Mouse (Mus musculus): ENCODE measurements around the gene Nrxn3. TPM values are rescaled to one million over a fixed set of nuclear protein-coding genes. Genes with fewer than 3 reads are reported as not detected.
A peak's percentile ranks its signal among the peaks of the same experiment; 100 is the strongest.

The Nrxn3 gene
- polyA plus RNA-seq, 1 experiment from 2014 or later = 3.5 TPM

DNA sequence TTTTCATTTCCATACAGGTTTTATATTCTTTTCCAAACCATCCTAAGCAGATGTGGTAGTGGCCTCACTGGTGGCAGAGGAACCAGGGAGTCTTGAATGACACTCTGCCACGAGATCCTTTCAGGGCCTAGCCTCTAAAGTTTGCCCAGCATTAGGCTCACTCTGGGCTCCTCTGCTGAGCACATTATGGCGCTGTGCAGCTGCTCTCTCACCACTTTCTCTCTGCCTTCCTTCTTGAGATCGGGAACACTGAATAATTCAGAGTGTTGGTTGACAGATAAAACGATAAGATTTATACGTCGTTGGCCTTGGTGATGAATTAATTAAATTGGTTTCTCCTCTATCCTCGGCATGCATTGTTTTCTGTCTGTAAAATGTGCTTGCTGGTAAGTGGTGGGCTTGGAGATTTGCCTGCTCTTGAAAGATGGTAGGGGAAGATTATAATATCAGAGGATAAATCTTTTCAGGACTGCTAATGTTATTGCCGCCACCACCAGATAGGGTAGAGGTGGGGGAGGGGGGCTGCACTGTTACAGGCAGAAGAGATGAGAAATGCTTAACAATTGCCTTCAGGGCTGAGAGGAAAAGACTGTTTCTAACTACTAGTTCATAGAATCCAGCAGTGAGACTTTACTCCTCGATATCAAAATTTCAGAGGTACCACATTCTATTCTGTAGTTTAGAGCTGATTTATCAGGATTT lies 1094.5 kb downstream of the Nrxn3 start:
- no peak for ATAC-seq (replicated peaks; ENCODE audit: insufficient number of reproducible peaks, low FRiP score, low TSS enrichment, low read depth)
- WGBS = 71% methylated on average over 9 of the region's 9 CpGs
- no peak for DNase-seq (ENCODE audit: low spot score)
- no peak overlapping the region for H3K9ac ChIP-seq (replicated peaks; ENCODE audit: low read length)
- H3K36me3 ChIP-seq (replicated peaks; ENCODE audit: control insufficient read depth, insufficient read depth, low read depth, low read length) = no peaks in the 10 kb centered on the region
- H3K4me1 ChIP-seq (ENCODE audit: control insufficient read depth, insufficient read depth, low read length) = no peaks in the 10 kb centered on the region
- no peaks in the 10 kb centered on the region for H3K9me3 ChIP-seq (replicated peaks; ENCODE audit: control insufficient read depth, low read length)
- H3K4me2 ChIP-seq (ENCODE audit: low read depth, low read length) = no peak overlapping the region
- H3K4me3 ChIP-seq (ENCODE audit: low read depth, low read length) = no peak overlapping the region
- H3K27ac ChIP-seq (replicated peaks; ENCODE audit: low read depth, low read length) = no peak overlapping the region
- H3K27me3 ChIP-seq (ENCODE audit: control insufficient read depth, insufficient read depth, low read length) = peaks cover 3% of the 10 kb centered on the region; the same call in 1 of the 2 replicates

DNA sequence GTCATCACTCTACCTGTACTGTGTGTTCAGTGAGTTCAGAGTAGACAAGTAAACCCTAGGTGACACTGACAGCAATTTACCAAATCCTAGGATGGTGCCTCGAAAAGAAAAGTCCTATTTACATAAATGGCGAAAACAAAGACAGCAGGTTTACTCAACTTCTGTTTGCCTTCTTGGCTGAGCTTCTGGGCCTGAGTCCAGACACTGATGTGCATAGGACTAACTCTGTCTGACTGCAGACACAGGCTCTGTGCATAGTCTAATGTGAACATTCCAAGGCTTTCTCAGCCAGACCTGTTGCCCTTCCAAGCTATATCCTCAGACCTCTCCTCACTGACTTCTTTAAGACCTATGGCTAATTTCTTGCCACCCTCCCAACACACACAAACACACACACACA lies 1095.5 kb downstream of the Nrxn3 start:
- Histone ChIP-seq H3K4me1 (ENCODE audit: control insufficient read depth, insufficient read depth, low read length) (no peaks in the 10 kb centered on the region), H3K27ac (replicated peaks; ENCODE audit: low read depth, low read length) (no peak overlapping the region), H3K4me3 (ENCODE audit: low read depth, low read length) (no peak overlapping the region), H3K27me3 (ENCODE audit: control insufficient read depth, insufficient read depth, low read length) (peaks cover 2% of the 10 kb centered on the region; the same call in 1 of the 2 replicates), H3K36me3 (replicated peaks; ENCODE audit: control insufficient read depth, insufficient read depth, low read depth, low read length) (no peaks in the 10 kb centered on the region), H3K4me2 (ENCODE audit: low read depth, low read length) (no peak overlapping the region), H3K9ac (replicated peaks; ENCODE audit: low read length) (no peak overlapping the region), H3K9me3 (replicated peaks; ENCODE audit: control insufficient read depth, low read length) (no peaks in the 10 kb centered on the region)
- DNase-seq (ENCODE audit: low spot score) = no peak
- 94% methylated on average over 2 of the region's 2 CpGs for WGBS
- ATAC-seq (replicated peaks; ENCODE audit: insufficient number of reproducible peaks, low FRiP score, low TSS enrichment, low read depth) = no peak

DNA sequence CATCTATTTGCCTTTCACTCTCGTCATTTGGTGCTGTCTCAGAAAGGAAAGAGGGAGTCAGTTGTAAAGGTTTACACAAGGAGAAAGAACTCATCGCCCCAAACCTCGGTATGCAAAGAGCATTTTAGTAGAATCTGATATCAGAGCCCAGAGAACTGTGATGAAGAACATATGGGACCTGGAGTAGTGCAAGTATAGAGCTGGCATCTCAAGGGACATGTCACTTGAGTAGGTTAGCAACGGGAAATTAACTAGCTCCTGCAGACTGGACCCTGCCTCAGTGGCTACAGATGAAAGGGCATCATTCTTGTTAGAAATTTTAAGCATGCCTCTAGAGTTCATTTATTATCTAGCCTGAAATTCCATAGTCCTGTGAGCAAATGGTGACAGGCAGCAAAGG lies 1099.5 kb downstream of the Nrxn3 start:
- Histone ChIP-seq H3K36me3 (replicated peaks; ENCODE audit: control insufficient read depth, insufficient read depth, low read depth, low read length) (no peaks in the 10 kb centered on the region), H3K27ac (replicated peaks; ENCODE audit: low read depth, low read length) (no peak overlapping the region), H3K4me3 (ENCODE audit: low read depth, low read length) (no peak overlapping the region), H3K9ac (replicated peaks; ENCODE audit: low read length) (no peak overlapping the region), H3K4me2 (ENCODE audit: low read depth, low read length) (no peak overlapping the region), H3K27me3 (ENCODE audit: control insufficient read depth, insufficient read depth, low read length) (no peaks in the 10 kb centered on the region), H3K9me3 (replicated peaks; ENCODE audit: control insufficient read depth, low read length) (no peaks in the 10 kb centered on the region), H3K4me1 (ENCODE audit: control insufficient read depth, insufficient read depth, low read length) (no peaks in the 10 kb centered on the region)
- peak; percentile 62 for DNase-seq (ENCODE audit: low spot score)
- no peak; the same call in 1 of the 2 replicates for ATAC-seq (replicated peaks; ENCODE audit: insufficient number of reproducible peaks, low FRiP score, low TSS enrichment, low read depth)
- 24% methylated on average over 4 of the region's 4 CpGs for WGBS

DNA sequence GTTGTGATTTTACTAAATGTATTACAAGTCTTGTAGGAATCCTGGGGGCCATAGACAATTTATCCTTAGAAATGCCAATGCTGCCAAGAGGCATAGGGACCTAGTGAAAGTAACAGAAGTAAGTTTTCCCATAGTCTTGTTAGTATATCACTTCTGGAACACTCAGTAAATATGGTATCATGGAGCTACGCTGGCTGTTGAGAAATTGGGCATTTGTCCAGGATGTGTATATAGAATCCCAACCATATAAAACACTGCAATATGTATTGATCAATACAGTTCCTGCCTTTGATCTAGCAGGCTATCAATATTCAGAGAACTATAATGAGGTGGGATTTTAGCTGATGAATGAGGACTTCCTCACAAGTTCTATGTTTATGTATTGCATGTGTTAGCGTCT lies 1107.3 kb downstream of the Nrxn3 start:
- WGBS = 93% methylated on average over 2 of the region's 2 CpGs
- no peak overlapping the region for H3K27ac ChIP-seq (replicated peaks; ENCODE audit: low read depth, low read length)
- H3K27me3 ChIP-seq (ENCODE audit: control insufficient read depth, insufficient read depth, low read length) = no peaks in the 10 kb centered on the region
- no peaks in the 10 kb centered on the region for H3K36me3 ChIP-seq (replicated peaks; ENCODE audit: control insufficient read depth, insufficient read depth, low read depth, low read length)
- no peaks in the 10 kb centered on the region for H3K9me3 ChIP-seq (replicated peaks; ENCODE audit: control insufficient read depth, low read length)
- H3K4me3 ChIP-seq (ENCODE audit: low read depth, low read length) = no peak overlapping the region
- H3K9ac ChIP-seq (replicated peaks; ENCODE audit: low read length) = no peak overlapping the region
- ATAC-seq (replicated peaks; ENCODE audit: insufficient number of reproducible peaks, low FRiP score, low TSS enrichment, low read depth) (no peak), DNase-seq (ENCODE audit: low spot score) (no peak)
- H3K4me1 ChIP-seq (ENCODE audit: control insufficient read depth, insufficient read depth, low read length) = no peaks in the 10 kb centered on the region
- no peak overlapping the region for H3K4me2 ChIP-seq (ENCODE audit: low read depth, low read length)

DNA sequence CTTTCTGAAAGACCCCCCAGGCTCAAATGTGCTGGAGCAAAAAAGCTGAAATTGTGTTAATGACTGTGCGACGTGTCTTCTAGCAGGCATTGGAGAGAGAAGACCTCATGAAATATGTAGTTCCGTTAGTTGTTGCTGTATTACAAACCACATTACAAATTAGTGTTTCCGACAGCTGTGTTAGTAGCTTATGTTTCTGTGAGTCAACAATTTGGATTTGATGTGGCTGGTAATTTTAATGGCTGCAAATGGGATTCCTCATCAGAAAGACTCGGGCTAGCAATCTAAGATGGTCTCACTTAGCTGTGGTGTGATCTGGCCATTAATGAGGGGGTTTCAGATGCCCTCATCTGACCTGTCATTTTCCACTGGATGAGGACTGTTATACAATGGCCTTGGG lies 1107.7 kb downstream of the Nrxn3 start:
- Histone ChIP-seq H3K9me3 (replicated peaks; ENCODE audit: control insufficient read depth, low read length) (no peaks in the 10 kb centered on the region), H3K4me1 (ENCODE audit: control insufficient read depth, insufficient read depth, low read length) (no peaks in the 10 kb centered on the region), H3K4me2 (ENCODE audit: low read depth, low read length) (no peak overlapping the region), H3K4me3 (ENCODE audit: low read depth, low read length) (no peak overlapping the region), H3K27me3 (ENCODE audit: control insufficient read depth, insufficient read depth, low read length) (no peaks in the 10 kb centered on the region), H3K9ac (replicated peaks; ENCODE audit: low read length) (no peak overlapping the region), H3K27ac (replicated peaks; ENCODE audit: low read depth, low read length) (no peak overlapping the region), H3K36me3 (replicated peaks; ENCODE audit: control insufficient read depth, insufficient read depth, low read depth, low read length) (no peaks in the 10 kb centered on the region)
- no peak for DNase-seq (ENCODE audit: low spot score)
- no peak for ATAC-seq (replicated peaks; ENCODE audit: insufficient number of reproducible peaks, low FRiP score, low TSS enrichment, low read depth)
- 85% methylated on average over 5 of the region's 5 CpGs for WGBS

DNA sequence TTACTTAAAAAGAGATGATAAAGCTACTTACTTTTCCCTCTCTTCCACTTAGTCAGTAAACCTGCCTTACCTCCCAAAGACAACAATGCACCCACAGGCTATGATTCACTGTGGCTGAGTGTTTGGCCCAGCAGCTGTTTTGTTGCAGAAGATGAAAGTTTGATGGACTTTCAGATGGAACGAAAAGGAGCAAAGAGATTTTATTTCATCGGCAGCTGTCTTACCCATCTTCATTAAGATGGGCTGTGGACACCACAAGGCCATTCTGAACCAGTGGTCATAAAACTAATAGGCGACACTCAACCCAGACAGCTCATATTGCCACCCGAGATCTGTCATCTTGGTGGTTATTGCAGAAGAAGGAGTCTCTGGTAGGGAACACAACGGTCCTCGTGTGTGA lies 1108.6 kb downstream of the Nrxn3 start:
- Histone ChIP-seq H3K36me3 (replicated peaks; ENCODE audit: control insufficient read depth, insufficient read depth, low read depth, low read length) (no peaks in the 10 kb centered on the region), H3K9ac (replicated peaks; ENCODE audit: low read length) (no peak overlapping the region), H3K9me3 (replicated peaks; ENCODE audit: control insufficient read depth, low read length) (no peaks in the 10 kb centered on the region), H3K4me2 (ENCODE audit: low read depth, low read length) (no peak overlapping the region), H3K27me3 (ENCODE audit: control insufficient read depth, insufficient read depth, low read length) (no peaks in the 10 kb centered on the region), H3K27ac (replicated peaks; ENCODE audit: low read depth, low read length) (no peak overlapping the region), H3K4me1 (ENCODE audit: control insufficient read depth, insufficient read depth, low read length) (no peaks in the 10 kb centered on the region), H3K4me3 (ENCODE audit: low read depth, low read length) (no peak overlapping the region)
- 89% methylated on average over 6 of the region's 6 CpGs for WGBS
- ATAC-seq (replicated peaks; ENCODE audit: insufficient number of reproducible peaks, low FRiP score, low TSS enrichment, low read depth) (no peak), DNase-seq (ENCODE audit: low spot score) (no peak)

DNA sequence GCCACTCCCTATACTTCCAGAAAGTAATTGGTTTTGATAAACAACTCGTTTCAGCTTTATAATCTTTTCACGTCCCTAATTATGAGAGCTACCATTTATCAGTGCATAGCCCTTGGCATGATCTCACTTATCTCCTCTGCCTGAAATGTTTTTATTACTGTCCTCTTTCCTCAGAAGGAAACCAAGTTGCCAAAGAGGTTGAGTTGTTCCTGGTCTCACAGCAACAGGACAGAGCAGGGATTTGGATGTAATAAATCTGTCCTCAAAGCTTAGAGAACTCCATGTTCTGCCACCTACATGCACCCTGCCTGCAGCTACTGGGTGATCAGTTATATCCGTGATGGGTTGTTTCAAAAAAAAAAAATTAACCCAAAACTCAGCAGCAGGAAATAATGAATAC lies 1113.6 kb downstream of the Nrxn3 start:
- H3K4me3 ChIP-seq (ENCODE audit: low read depth, low read length) = no peak overlapping the region
- no peaks in the 10 kb centered on the region for H3K4me1 ChIP-seq (ENCODE audit: control insufficient read depth, insufficient read depth, low read length)
- H3K9me3 ChIP-seq (replicated peaks; ENCODE audit: control insufficient read depth, low read length) = no peaks in the 10 kb centered on the region
- ATAC-seq (replicated peaks; ENCODE audit: insufficient number of reproducible peaks, low FRiP score, low TSS enrichment, low read depth) (no peak), DNase-seq (ENCODE audit: low spot score) (no peak)
- H3K4me2 ChIP-seq (ENCODE audit: low read depth, low read length) = no peak overlapping the region
- no peak overlapping the region for H3K9ac ChIP-seq (replicated peaks; ENCODE audit: low read length)
- H3K36me3 ChIP-seq (replicated peaks; ENCODE audit: control insufficient read depth, insufficient read depth, low read depth, low read length) = no peaks in the 10 kb centered on the region
- no peaks in the 10 kb centered on the region for H3K27me3 ChIP-seq (ENCODE audit: control insufficient read depth, insufficient read depth, low read length)
- no peak overlapping the region for H3K27ac ChIP-seq (replicated peaks; ENCODE audit: low read depth, low read length)
- 68% methylated on average over 3 of the region's 3 CpGs for WGBS

DNA sequence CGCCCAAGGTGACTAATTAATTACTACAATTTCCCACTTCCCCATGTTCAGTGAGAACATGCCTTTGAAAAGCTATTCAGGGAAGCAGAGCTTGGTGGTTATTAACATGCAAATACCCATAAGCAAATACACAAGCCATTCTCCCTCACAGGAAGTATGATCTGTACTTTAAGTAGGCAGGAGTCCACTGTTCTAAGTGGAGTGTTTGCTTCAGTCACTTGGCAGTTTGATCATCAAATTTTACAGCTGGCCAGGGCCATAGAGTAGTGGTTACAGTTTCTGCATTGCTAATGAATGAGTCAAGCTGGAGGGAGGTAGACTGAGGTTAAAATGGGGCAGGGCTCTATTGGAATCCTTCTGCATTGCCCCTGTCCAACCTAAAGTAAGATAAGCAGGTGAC lies 1120.2 kb downstream of the Nrxn3 start:
- H3K4me2 ChIP-seq (ENCODE audit: low read depth, low read length) = no peak overlapping the region
- H3K9me3 ChIP-seq (replicated peaks; ENCODE audit: control insufficient read depth, low read length) = no peaks in the 10 kb centered on the region
- DNase-seq (ENCODE audit: low spot score) (no peak), ATAC-seq (replicated peaks; ENCODE audit: insufficient number of reproducible peaks, low FRiP score, low TSS enrichment, low read depth) (no peak)
- WGBS = 88% methylated on average over 1 of the region's 1 CpGs
- no peak overlapping the region for H3K9ac ChIP-seq (replicated peaks; ENCODE audit: low read length)
- no peaks in the 10 kb centered on the region for H3K27me3 ChIP-seq (ENCODE audit: control insufficient read depth, insufficient read depth, low read length)
- H3K4me1 ChIP-seq (ENCODE audit: control insufficient read depth, insufficient read depth, low read length) = no peaks in the 10 kb centered on the region
- no peaks in the 10 kb centered on the region for H3K36me3 ChIP-seq (replicated peaks; ENCODE audit: control insufficient read depth, insufficient read depth, low read depth, low read length)
- H3K4me3 ChIP-seq (ENCODE audit: low read depth, low read length) = no peak overlapping the region
- no peak overlapping the region for H3K27ac ChIP-seq (replicated peaks; ENCODE audit: low read depth, low read length)
